Comparison of ENCODE assay signal across 8 mouse cellular contexts in genomic region chr3:152193635-152194097, GRCm38 (mm10). TPM values are rescaled to one million over a fixed set of nuclear protein-coding genes. Genes with fewer than 3 reads are reported as not detected.
DNase-seq lines count a peak whose midpoint lies in the region; ATAC-seq and TF ChIP-seq lines count a peak whose summit lies in the region.

No protein-coding gene starts in this region.

- no peaks in the 10 kb centered on the region for H3K9me3 ChIP-seq in forebrain, embryonic 11.5 days (ENCODE audit: control insufficient read depth, low read length)
- no peaks in the 10 kb centered on the region for H3K9me3 ChIP-seq in heart, postnatal 0 days (replicated peaks; ENCODE audit: control insufficient read depth, low read length)
- no peaks in the 10 kb centered on the region for H3K9me3 ChIP-seq in liver, embryonic 16.5 days (replicated peaks; ENCODE audit: control insufficient read depth, low read length)
- no peaks in the 10 kb centered on the region for H3K9me3 ChIP-seq in neural tube, embryonic 13.5 days

- no peak for TF ChIP-seq EP300 in heart, postnatal 0 days (IDR thresholded peaks at IDR 0.05; ENCODE audit: low read depth)

- H3K4me3 ChIP-seq in forebrain, embryonic 11.5 days (ENCODE audit: low read depth, low read length), result peak overlapping the region; percentile 28
- H3K4me3 ChIP-seq in heart, postnatal 0 days (ENCODE audit: low read depth, low read length), result peak overlapping the region; percentile 78
- peak overlapping the region; percentile 79 for H3K4me3 ChIP-seq in liver, embryonic 16.5 days (ENCODE audit: low read depth, low read length)
- H3K4me3 ChIP-seq in neural tube, embryonic 13.5 days, result peak overlapping the region; percentile 46
- peak overlapping the region; percentile 83 for H3K4me3 ChIP-seq in testis, adult 2 months (ENCODE audit: control insufficient read depth, low read depth, low read length)

- no peak for TF ChIP-seq CTCF in heart, postnatal 0 days (IDR thresholded peaks at IDR 0.05; ENCODE audit: low read depth)
- TF ChIP-seq CTCF in testis, adult 2 months (IDR thresholded peaks at IDR 0.05; ENCODE audit: control insufficient read depth, insufficient read depth, insufficient replicate concordance, low read depth, low read length), result no peak

- WGBS in forebrain, embryonic 11.5 days, result 1% methylated on average over 17 of the region's 17 CpGs
- under 1% methylated on average over 17 of the region's 17 CpGs for WGBS in heart, postnatal 0 days
- WGBS in liver, embryonic 16.5 days (ENCODE audit: insufficient replicate concordance), result under 1% methylated on average over 17 of the region's 17 CpGs
- WGBS in neural tube, embryonic 13.5 days, result 1% methylated on average over 17 of the region's 17 CpGs

- H3K36me3 ChIP-seq in forebrain, embryonic 11.5 days (ENCODE audit: control insufficient read depth, insufficient read depth, low read length), result no peaks in the 10 kb centered on the region
- H3K36me3 ChIP-seq in heart, postnatal 0 days (replicated peaks; ENCODE audit: control insufficient read depth, insufficient read depth, low read length), result no peaks in the 10 kb centered on the region
- no peaks in the 10 kb centered on the region for H3K36me3 ChIP-seq in liver, embryonic 16.5 days (ENCODE audit: control insufficient read depth, insufficient read depth)
- no peaks in the 10 kb centered on the region for H3K36me3 ChIP-seq in neural tube, embryonic 13.5 days
- H3K36me3 ChIP-seq in testis, adult 2 months (ENCODE audit: control insufficient read depth, insufficient read depth, low read length), result no peaks in the 10 kb centered on the region

- peak; percentile 96 for ATAC-seq in forebrain, embryonic 11.5 days (replicated peaks; ENCODE audit: low FRiP score)
- peak; percentile 98 for ATAC-seq in heart, postnatal 0 days (ENCODE audit: insufficient read depth, low read depth)
- ATAC-seq in liver, embryonic 16.5 days (ENCODE audit: low read depth), result peak; percentile 93
- peak; percentile 98 for ATAC-seq in neural tube, embryonic 13.5 days (ENCODE audit: low read depth)

- H3K27me3 ChIP-seq in forebrain, embryonic 11.5 days (ENCODE audit: control insufficient read depth, insufficient read depth, low read length), result no peaks in the 10 kb centered on the region
- no peaks in the 10 kb centered on the region for H3K27me3 ChIP-seq in heart, postnatal 0 days (ENCODE audit: control insufficient read depth, insufficient read depth, low read length)
- no peaks in the 10 kb centered on the region for H3K27me3 ChIP-seq in liver, embryonic 16.5 days (ENCODE audit: control insufficient read depth, insufficient read depth, low read depth, low read length)
- no peaks in the 10 kb centered on the region for H3K27me3 ChIP-seq in neural tube, embryonic 13.5 days
- H3K27me3 ChIP-seq in testis, adult 2 months (ENCODE audit: control insufficient read depth, insufficient read depth, low read length), result no peaks in the 10 kb centered on the region

- TF ChIP-seq POLR2A in testis, adult 2 months (IDR thresholded peaks at IDR 0.05; ENCODE audit: control insufficient read depth, low read depth, low read length), result peak; percentile 76; the same call in 1 of the 2 replicates

- peaks cover 5% of the 10 kb centered on the region; the same call in 1 of the 2 replicates for H3K4me1 ChIP-seq in forebrain, embryonic 11.5 days (replicated peaks; ENCODE audit: control insufficient read depth, insufficient read depth, low read length)
- H3K4me1 ChIP-seq in heart, postnatal 0 days (ENCODE audit: control insufficient read depth, insufficient read depth), result peaks cover 10% of the 10 kb centered on the region
- H3K4me1 ChIP-seq in liver, embryonic 16.5 days (ENCODE audit: control insufficient read depth, low read depth, low read length), result peaks cover 16% of the 10 kb centered on the region
- H3K4me1 ChIP-seq in neural tube, embryonic 13.5 days (replicated peaks), result peaks cover 32% of the 10 kb centered on the region
- H3K4me1 ChIP-seq in testis, adult 2 months (ENCODE audit: control insufficient read depth, insufficient read depth, low read length), result no peaks in the 10 kb centered on the region; the same call in none of the 2 replicates

- H3K9ac ChIP-seq in forebrain, embryonic 11.5 days (ENCODE audit: low read length), result peak overlapping the region; percentile 18
- peak overlapping the region; percentile 83 for H3K9ac ChIP-seq in heart, postnatal 0 days (replicated peaks; ENCODE audit: low read depth, low read length)
- peak overlapping the region; percentile 84 for H3K9ac ChIP-seq in liver, embryonic 16.5 days (ENCODE audit: low read depth, low read length)
- H3K9ac ChIP-seq in neural tube, embryonic 13.5 days, result peak overlapping the region; percentile 74

- no peak overlapping the region for H3K27ac ChIP-seq in forebrain, embryonic 11.5 days (ENCODE audit: low read depth, low read length)
- H3K27ac ChIP-seq in heart, postnatal 0 days (ENCODE audit: low read depth), result peak overlapping the region; percentile 93
- H3K27ac ChIP-seq in liver, embryonic 16.5 days (ENCODE audit: low read length), result peak overlapping the region; percentile 98
- peak overlapping the region; percentile 82 for H3K27ac ChIP-seq in neural tube, embryonic 13.5 days (replicated peaks)
- H3K27ac ChIP-seq in testis, adult 2 months (ENCODE audit: control insufficient read depth, insufficient read depth, low read depth, low read length), result peak overlapping the region; percentile 58; the same call in 1 of the 2 replicates

- H3K4me2 ChIP-seq in forebrain, embryonic 11.5 days (ENCODE audit: low read depth, low read length, severe bottlenecking), result peak overlapping the region; percentile 61
- H3K4me2 ChIP-seq in heart, postnatal 0 days (ENCODE audit: low read depth, low read length), result peak overlapping the region; percentile 61
- H3K4me2 ChIP-seq in liver, embryonic 16.5 days (ENCODE audit: low read depth, low read length), result peak overlapping the region; percentile 62
- peak overlapping the region; percentile 59 for H3K4me2 ChIP-seq in neural tube, embryonic 13.5 days

- DNase-seq in CD8-positive naive resting alpha-beta T cell, adult 2 months (ENCODE audit: low read depth in 2 of 2, low spot score in 2 of 2), result peak; percentile 75 to 81
- peak; percentile 82 for DNase-seq in c-Kit-positive CD71-negative TER-119-negative erythroid progenitor cells, embryonic 14.5 days (ENCODE audit: low read depth)
- peak; percentile 83 for DNase-seq in forebrain, embryonic 11.5 days (ENCODE audit: low spot score)
- peak; percentile 99 for DNase-seq in heart, postnatal 0 days (ENCODE audit: low spot score)
- DNase-seq in kidney, postnatal 4 days, result peak; percentile 82 to 88

RNA-seq across cellular contexts. Expression of gene Dnajb4, which starts 16.4 kb away (rescaled TPM):
- polyA plus RNA-seq in forebrain, embryonic 11.5 days (2014; fragmentation: Nextera tagmentation; extraction: Ambion mirVana), result 25.2 and 28.2 TPM in 2 replicates
- total RNA-seq in heart, postnatal 0 days (2014; rRNA removed; ENCODE audit: low replicate concordance), result 52.9 and 54.5 TPM in 2 replicates
- polyA plus RNA-seq in heart, postnatal 0 days (2015; fragmentation: Nextera tagmentation; extraction: Ambion mirVana), result 60.1 TPM in 2 replicates
- polyA plus RNA-seq in liver, embryonic 16.5 days (2015; fragmentation: Nextera tagmentation; extraction: Ambion mirVana), result 37.1 and 39.3 TPM in 2 replicates
- polyA plus RNA-seq in neural tube, embryonic 13.5 days (2015; fragmentation: Nextera tagmentation; extraction: Ambion mirVana), result 38.5 and 43.4 TPM in 2 replicates
- 72.6 and 94.4 TPM in 2 replicates for polyA plus RNA-seq in testis, adult 2 months (2012; rRNA removed)

RNA-seq across cellular contexts. Expression of gene Fubp1, which starts 16.6 kb away (rescaled TPM):
- polyA plus RNA-seq in forebrain, embryonic 11.5 days (2014; fragmentation: Nextera tagmentation; extraction: Ambion mirVana), result 436 and 475 TPM in 2 replicates
- total RNA-seq in heart, postnatal 0 days (2014; rRNA removed; ENCODE audit: low replicate concordance), result 71.2 and 131 TPM in 2 replicates
- 72.9 and 80.7 TPM in 2 replicates for polyA plus RNA-seq in heart, postnatal 0 days (2015; fragmentation: Nextera tagmentation; extraction: Ambion mirVana)
- polyA plus RNA-seq in liver, embryonic 16.5 days (2015; fragmentation: Nextera tagmentation; extraction: Ambion mirVana), result 53.0 and 58.0 TPM in 2 replicates
- polyA plus RNA-seq in neural tube, embryonic 13.5 days (2015; fragmentation: Nextera tagmentation; extraction: Ambion mirVana), result 267 and 280 TPM in 2 replicates
- polyA plus RNA-seq in testis, adult 2 months (2012; rRNA removed), result 55.8 and 58.6 TPM in 2 replicates

RNA-seq across cellular contexts. Expression of gene Gipc2, which starts 27.6 kb away (rescaled TPM):
- 1.8 and 1.9 TPM in 2 replicates for polyA plus RNA-seq in forebrain, embryonic 11.5 days (2014; fragmentation: Nextera tagmentation; extraction: Ambion mirVana)
- total RNA-seq in heart, postnatal 0 days (2014; rRNA removed; ENCODE audit: low replicate concordance), result not detected in 2 replicates
- polyA plus RNA-seq in heart, postnatal 0 days (2015; fragmentation: Nextera tagmentation; extraction: Ambion mirVana), result 3.3 and 3.6 TPM in 2 replicates
- polyA plus RNA-seq in liver, embryonic 16.5 days (2015; fragmentation: Nextera tagmentation; extraction: Ambion mirVana), result 17.8 and 19.7 TPM in 2 replicates
- 4.4 and 5.7 TPM in 2 replicates for polyA plus RNA-seq in neural tube, embryonic 13.5 days (2015; fragmentation: Nextera tagmentation; extraction: Ambion mirVana)
- 7.5 and 9.7 TPM in 2 replicates for polyA plus RNA-seq in testis, adult 2 months (2012; rRNA removed)

Comparison
In these comparisons a context has a peak if more than half of its experiments do, and no peak if none do; other contexts are left out.
1. H3K4me3 ChIP-seq: peak in every context shown above with its lines; median percentile 83 in testis, adult 2 months; 79 in liver, embryonic 16.5 days; 78 in heart, postnatal 0 days; 46 in neural tube, embryonic 13.5 days; 28 in forebrain, embryonic 11.5 days.
2. H3K9ac ChIP-seq: peak in every context shown above with its lines; median percentile 84 in liver, embryonic 16.5 days; 83 in heart, postnatal 0 days; 74 in neural tube, embryonic 13.5 days; 18 in forebrain, embryonic 11.5 days.